Mouse (Mus musculus) cortical plate, adult 2 months (tissue): Measurements from ENCODE around the gene Sc5d.

Experiments used
- CTCF ChIP-seq: fragments of 200-500 bp; IDR thresholded peaks from 2 replicates; pipeline ENCODE4 v1.5.1; 2011; ENCODE audit warnings: mild to moderate bottlenecking, control low read depth, low read length; ENCODE audit not compliant: insufficient read depth; ENCODE audit errors: extremely low read depth
- POLR2A ChIP-seq: fragments of 200-500 bp; IDR thresholded peaks from 2 replicates; pipeline ENCODE4 v1.6.1; 2011; ENCODE audit warnings: mild to moderate bottlenecking, low read length, control low read depth; ENCODE audit not compliant: insufficient read depth; ENCODE audit errors: extremely low read depth

DNA sequence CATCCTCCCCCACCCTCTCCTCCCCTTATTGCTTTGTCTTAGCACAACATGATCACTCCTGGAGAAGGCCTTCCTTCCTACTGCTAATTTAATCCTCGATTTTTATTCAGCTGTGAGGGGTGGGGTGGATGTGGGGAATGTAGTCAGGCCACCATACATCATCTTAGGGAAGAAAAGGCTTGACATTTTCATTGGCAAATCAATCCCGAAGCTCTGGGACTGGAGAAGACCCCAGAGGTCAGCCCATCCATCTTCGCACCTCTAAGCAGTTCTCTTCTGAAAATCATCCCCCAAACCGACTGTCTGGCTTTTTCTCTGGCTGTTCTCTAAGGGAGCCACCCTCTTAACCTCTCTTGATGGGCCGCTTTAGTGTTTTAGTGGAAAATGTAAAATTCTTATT, 32.9 kb downstream of the Sc5d start:
- no peak for TF ChIP-seq CTCF
- TF ChIP-seq POLR2A: no peak
